Mouse (Mus musculus) fat pad, adult 2 months (tissue): ENCODE results near the gene Pygo1.

Source experiments
- DNase-seq: peaks from one replicate; pipeline ENCODE4 v3.0.0-alpha.2; 2011; ENCODE audit warnings: low read depth, low spot score; ENCODE audit errors: extremely low read depth

Pygo1 gene

GRCm38 (mm10) chr9:72931166-72931790, 5.8 kb downstream of the Pygo1 start:
- DNase-seq: no peak

GRCm38 (mm10) chr9:72935309-72935708, 9.9 kb downstream of the Pygo1 start:
- DNase-seq: no peak

GRCm38 (mm10) chr9:72936301-72936700, 10.9 kb downstream of the Pygo1 start:
- peak; percentile 56 for DNase-seq

- DNase-seq: no peak
Measured at GRCm38 (mm10) chr9:72943424-72943823, 18.0 kb downstream of the Pygo1 start.

GRCm38 (mm10) chr9:72944286-72944685, 18.8 kb downstream of the Pygo1 start:
- no peak for DNase-seq

GRCm38 (mm10) chr9:72947010-72947409, 21.6 kb downstream of the Pygo1 start:
- no peak for DNase-seq

- DNase-seq: no peak
Measured at GRCm38 (mm10) chr9:72949572-72949971, 24.1 kb downstream of the Pygo1 start.

- DNase-seq: no peak
Measured at GRCm38 (mm10) chr9:72954746-72955145, 29.3 kb downstream of the Pygo1 start.

GRCm38 (mm10) chr9:72955546-72955945, 30.1 kb downstream of the Pygo1 start:
- DNase-seq: no peak

- DNase-seq: no peak
Measured at GRCm38 (mm10) chr9:72958521-72959450, 33.3 kb downstream of the Pygo1 start, which contains the start of the genes Dyx1c1 and Gm44503. Gene Dyx1c1, plus strand, starts transcription at chr9:72958785. Gene Gm44503, plus strand, starts transcription at chr9:72958852.

- DNase-seq: no peak
Measured at GRCm38 (mm10) chr9:72961346-72961745, 35.9 kb downstream of the Pygo1 start.

- no peak for DNase-seq
Measured at GRCm38 (mm10) chr9:72961959-72962358, 36.5 kb downstream of the Pygo1 start.

- DNase-seq: peak; percentile 37
Measured at GRCm38 (mm10) chr9:72968349-72969061, 43.1 kb downstream of the Pygo1 start.

GRCm38 (mm10) chr9:72969874-72970273, 44.4 kb downstream of the Pygo1 start:
- DNase-seq: no peak

GRCm38 (mm10) chr9:72972435-72972834, 47.0 kb downstream of the Pygo1 start:
- DNase-seq: no peak

- no peak for DNase-seq
Measured at GRCm38 (mm10) chr9:72972984-72973383, 47.5 kb downstream of the Pygo1 start.

GRCm38 (mm10) chr9:72974734-72975133, 49.3 kb downstream of the Pygo1 start:
- DNase-seq: no peak

- DNase-seq: no peak
Measured at GRCm38 (mm10) chr9:72975242-72975641, 49.8 kb downstream of the Pygo1 start.

GRCm38 (mm10) chr9:72983066-72983465, 57.6 kb downstream of the Pygo1 start:
- DNase-seq: no peak

GRCm38 (mm10) chr9:72985250-72986220, 60.1 kb downstream of the Pygo1 start, which contains the start of the genes Ccpg1os and Ccpg1:
Gene Ccpg1os, minus strand, starts transcription at chr9:72985382.
Gene Ccpg1, plus strand, starts transcription at chr9:72985429.
- DNase-seq: peak; percentile 85
